Mouse (Mus musculus) embryonic facial prominence, embryonic 14.5 days (tissue): ENCODE measurements around the gene Arid5b. TPM values are rescaled to one million over a fixed set of nuclear protein-coding genes. Genes with fewer than 3 reads are reported as not detected.

Experiments used
- ATAC-seq: fragments of 200-750 bp; cut with Nextera tagmentation; 2 replicates; pipeline ENCODE4 v1.8.0; 2017; ENCODE audit warnings: low read depth, moderate number of reproducible peaks, moderate TSS enrichment
- DNase-seq: peaks from one replicate; pipeline ENCODE4 v3.0.0-alpha.2; 2015; ENCODE audit warnings: low spot score
- H3K27ac ChIP-seq: fragments of 300-500 bp; sonication (generic); replicated peaks from 2 replicates; pipeline ENCODE4 v1.5.1; 2014; ENCODE audit warnings: low read depth, mild to moderate bottlenecking, low read length, moderate library complexity
- H3K27me3 ChIP-seq: fragments of 300-500 bp; sonication (generic); replicated peaks from 2 replicates; pipeline ENCODE4 v1.6.1; 2014; ENCODE audit warnings: low read length; ENCODE audit not compliant: control insufficient read depth, insufficient read depth
- H3K36me3 ChIP-seq: fragments of 300-500 bp; sonication (generic); 2 replicates; pipeline ENCODE4 v1.6.1; 2014; ENCODE audit warnings: low read length, mixed read lengths; ENCODE audit not compliant: control insufficient read depth, insufficient read depth
- H3K4me1 ChIP-seq: fragments of 300-500 bp; sonication (generic); 2 replicates; pipeline ENCODE4 v1.6.1; 2014; ENCODE audit warnings: antibody characterized with exemption, low read length; ENCODE audit not compliant: control insufficient read depth, insufficient read depth
- H3K4me2 ChIP-seq: fragments of 300-500 bp; sonication (generic); 2 replicates; pipeline ENCODE4 v1.6.1; 2014; ENCODE audit warnings: low read depth, mild to moderate bottlenecking, low read length, moderate library complexity, mixed read lengths
- H3K4me3 ChIP-seq: fragments of 300-500 bp; sonication (generic); 2 replicates; pipeline ENCODE4 v1.5.1; 2014; ENCODE audit warnings: low read depth, mild to moderate bottlenecking, low read length
- H3K9ac ChIP-seq: fragments of 300-500 bp; sonication (generic); 2 replicates; pipeline ENCODE4 v1.6.1; 2014; ENCODE audit warnings: low read depth, mild to moderate bottlenecking, low read length, moderate library complexity, mixed read lengths
- H3K9me3 ChIP-seq: fragments of 300-500 bp; sonication (generic); 2 replicates; pipeline ENCODE4 v1.6.1; 2016; ENCODE audit warnings: low read length; ENCODE audit not compliant: control insufficient read depth
- WGBS: fragments of 180-500 bp; shearing (Covaris S2); extraction: QIAGEN DNeasy Blood & Tissue Kit; methylation state at CpG from one replicate; pipeline ENCODE4 v1.1.7; 2014; 5-methylcytosine and 5-hydroxymethylcytosine counted together
- polyA plus RNA-seq: library from polyadenylated mRNA; unstranded; fragments of >200 nt; fragmentation: Nextera tagmentation; extraction: Ambion mirVana; gene quantifications from 2 replicates; pipeline ENCODE4 v1.2.1, GENCODE M21; 2014

The Arid5b gene
- polyA plus RNA-seq, 1 experiment from 2014 or later = 34.4 TPM

- DNase-seq (no peak), ATAC-seq (no peak)
- H3K27me3 ChIP-seq = no peaks in the 10 kb centered on the region
- no peak overlapping the region for H3K27ac ChIP-seq
- H3K4me1 ChIP-seq = no peaks in the 10 kb centered on the region
- H3K4me3 ChIP-seq = no peak overlapping the region
- no peaks in the 10 kb centered on the region for H3K9me3 ChIP-seq
- H3K36me3 ChIP-seq = no peaks in the 10 kb centered on the region
- no peak overlapping the region for H3K9ac ChIP-seq
- no peak overlapping the region for H3K4me2 ChIP-seq
- 83% methylated on average over 10 of the region's 10 CpGs for WGBS
Measured at GRCm38 (mm10) chr10:68079910-68080670, 198.4 kb downstream of the Arid5b start.

GRCm38 (mm10) chr10:68078708-68079107 lies 199.8 kb downstream of the Arid5b start:
- Histone ChIP-seq H3K9me3 (no peaks in the 10 kb centered on the region), H3K9ac (no peak overlapping the region), H3K27ac (no peak overlapping the region), H3K4me1 (no peaks in the 10 kb centered on the region), H3K27me3 (no peaks in the 10 kb centered on the region), H3K4me3 (no peak overlapping the region), H3K4me2 (no peak overlapping the region), H3K36me3 (no peaks in the 10 kb centered on the region)
- ATAC-seq (no peak), DNase-seq (no peak)
- WGBS = 96% methylated on average over 3 of the region's 3 CpGs

GRCm38 (mm10) chr10:68075181-68075580 lies 203.4 kb downstream of the Arid5b start:
- 88% methylated on average over 5 of the region's 5 CpGs for WGBS
- ATAC-seq = no peak
- H3K4me2 ChIP-seq = no peak overlapping the region

GRCm38 (mm10) chr10:68074291-68074690 lies 204.2 kb downstream of the Arid5b start:
- Histone ChIP-seq H3K27me3 (no peaks in the 10 kb centered on the region), H3K4me1 (no peaks in the 10 kb centered on the region), H3K27ac (no peak overlapping the region), H3K9ac (no peak overlapping the region), H3K36me3 (no peaks in the 10 kb centered on the region), H3K4me3 (no peak overlapping the region), H3K9me3 (no peaks in the 10 kb centered on the region), H3K4me2 (no peak overlapping the region)
- ATAC-seq = no peak
- 86% methylated on average over 12 of the region's 12 CpGs for WGBS
- DNase-seq = no peak

More at GRCm38 (mm10) chr10:68075181-68075580, 203.4 kb downstream of the Arid5b start:
- no peaks in the 10 kb centered on the region for H3K27me3 ChIP-seq
- H3K4me3 ChIP-seq = no peak overlapping the region
- no peak overlapping the region for H3K27ac ChIP-seq
- no peaks in the 10 kb centered on the region for H3K36me3 ChIP-seq
- no peaks in the 10 kb centered on the region for H3K9me3 ChIP-seq
- no peak for DNase-seq
- H3K9ac ChIP-seq = no peak overlapping the region
- H3K4me1 ChIP-seq = no peaks in the 10 kb centered on the region

GRCm38 (mm10) chr10:68072626-68073025 lies 205.9 kb downstream of the Arid5b start:
- H3K36me3 ChIP-seq = no peaks in the 10 kb centered on the region
- no peak overlapping the region for H3K9ac ChIP-seq
- no peaks in the 10 kb centered on the region for H3K9me3 ChIP-seq
- H3K27ac ChIP-seq = no peak overlapping the region
- ATAC-seq (no peak), DNase-seq (no peak)
- no peak overlapping the region for H3K4me2 ChIP-seq
- H3K4me3 ChIP-seq = no peak overlapping the region
- no peaks in the 10 kb centered on the region for H3K27me3 ChIP-seq
- no peaks in the 10 kb centered on the region for H3K4me1 ChIP-seq
- 88% methylated on average over 4 of the region's 4 CpGs for WGBS

GRCm38 (mm10) chr10:68071041-68071440 lies 207.5 kb downstream of the Arid5b start:
- no peaks in the 10 kb centered on the region for H3K4me1 ChIP-seq
- H3K36me3 ChIP-seq = no peaks in the 10 kb centered on the region
- no peak for DNase-seq
- no peak overlapping the region for H3K4me3 ChIP-seq
- no peak overlapping the region for H3K9ac ChIP-seq
- H3K4me2 ChIP-seq = no peak overlapping the region
- H3K9me3 ChIP-seq = no peaks in the 10 kb centered on the region
- ATAC-seq = no peak
- H3K27me3 ChIP-seq = no peaks in the 10 kb centered on the region
- WGBS = 82% methylated on average over 7 of the region's 7 CpGs
- no peak overlapping the region for H3K27ac ChIP-seq

GRCm38 (mm10) chr10:68068426-68068825 lies 210.1 kb downstream of the Arid5b start:
- no peak overlapping the region for H3K27ac ChIP-seq
- no peaks in the 10 kb centered on the region for H3K27me3 ChIP-seq
- no peak overlapping the region for H3K9ac ChIP-seq
- 87% methylated on average over 8 of the region's 8 CpGs for WGBS
- H3K9me3 ChIP-seq = no peaks in the 10 kb centered on the region
- ATAC-seq (no peak), DNase-seq (no peak)
- no peak overlapping the region for H3K4me2 ChIP-seq
- H3K4me1 ChIP-seq = no peaks in the 10 kb centered on the region
- H3K4me3 ChIP-seq = no peak overlapping the region
- no peaks in the 10 kb centered on the region for H3K36me3 ChIP-seq

GRCm38 (mm10) chr10:68067961-68068360 lies 210.6 kb downstream of the Arid5b start:
- H3K4me1 ChIP-seq = no peaks in the 10 kb centered on the region
- H3K4me3 ChIP-seq = no peak overlapping the region
- ATAC-seq (no peak), DNase-seq (no peak)
- no peak overlapping the region for H3K9ac ChIP-seq
- H3K4me2 ChIP-seq = no peak overlapping the region
- no peaks in the 10 kb centered on the region for H3K36me3 ChIP-seq
- no peak overlapping the region for H3K27ac ChIP-seq
- 72% methylated on average over 5 of the region's 5 CpGs for WGBS
- H3K27me3 ChIP-seq = no peaks in the 10 kb centered on the region
- no peaks in the 10 kb centered on the region for H3K9me3 ChIP-seq

GRCm38 (mm10) chr10:68066173-68066572 lies 212.4 kb downstream of the Arid5b start:
- H3K4me2 ChIP-seq = no peak overlapping the region
- H3K4me1 ChIP-seq = no peaks in the 10 kb centered on the region
- H3K36me3 ChIP-seq = no peaks in the 10 kb centered on the region
- H3K9me3 ChIP-seq = no peaks in the 10 kb centered on the region
- no peak for ATAC-seq
- no peak for DNase-seq
- no peak overlapping the region for H3K27ac ChIP-seq
- H3K27me3 ChIP-seq = no peaks in the 10 kb centered on the region
- 88% methylated on average over 5 of the region's 5 CpGs for WGBS
- H3K9ac ChIP-seq = no peak overlapping the region
- H3K4me3 ChIP-seq = no peak overlapping the region
